Mouse (Mus musculus) neutrophil, adult 5-6 weeks (primary cell): ENCODE data around the gene Pir. TPM values are rescaled to one million over a fixed set of nuclear protein-coding genes. Genes with fewer than 3 reads are reported as not detected.

Experiments used
- ATAC-seq: fragments of 151-379, 151-347 bp; 2 replicates; pipeline ENCODE4 v1.8.0; 2017; ENCODE audit warnings: mild to moderate bottlenecking, moderate TSS enrichment; ENCODE audit not compliant: insufficient number of reproducible peaks, poor library complexity, low FRiP score, severe bottlenecking; ENCODE audit errors: extremely low read depth
- total RNA-seq: library from RNA; stranded (forward); fragments of 200-1000 nt; gene quantifications from 2 replicates; pipeline ENCODE4 v1.2.3, GENCODE M21; 2017

Gene Pir
- not detected in 2 replicates for total RNA-seq

DNA sequence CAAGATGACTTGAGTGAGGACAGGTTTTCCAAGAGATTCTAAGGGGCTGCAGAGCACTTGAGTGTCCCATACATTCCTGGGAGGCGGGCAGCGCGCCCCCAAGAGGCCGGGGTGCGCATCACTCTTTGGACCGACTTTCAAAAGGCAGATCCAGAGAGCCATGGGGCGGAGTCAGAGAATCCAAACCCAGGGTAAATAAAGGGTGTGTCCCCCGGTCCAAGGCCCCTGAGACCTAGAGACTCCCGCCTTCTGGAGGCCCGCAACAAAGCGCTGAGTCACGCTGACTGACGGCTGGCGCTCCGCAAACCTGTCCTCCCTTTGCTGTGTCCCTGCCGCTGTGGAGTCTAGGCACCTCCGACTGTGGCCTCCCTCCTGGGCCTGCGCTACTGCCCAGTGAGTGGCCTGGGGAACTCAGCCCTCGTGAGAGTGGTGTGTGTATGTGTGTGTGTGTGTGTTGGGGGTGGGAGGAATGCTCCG is at the start of gene Pir:
Pir (plus strand) TSS at position 87 of the 477 bp plus-strand sequence.
- peak; percentile 69 for ATAC-seq

DNA sequence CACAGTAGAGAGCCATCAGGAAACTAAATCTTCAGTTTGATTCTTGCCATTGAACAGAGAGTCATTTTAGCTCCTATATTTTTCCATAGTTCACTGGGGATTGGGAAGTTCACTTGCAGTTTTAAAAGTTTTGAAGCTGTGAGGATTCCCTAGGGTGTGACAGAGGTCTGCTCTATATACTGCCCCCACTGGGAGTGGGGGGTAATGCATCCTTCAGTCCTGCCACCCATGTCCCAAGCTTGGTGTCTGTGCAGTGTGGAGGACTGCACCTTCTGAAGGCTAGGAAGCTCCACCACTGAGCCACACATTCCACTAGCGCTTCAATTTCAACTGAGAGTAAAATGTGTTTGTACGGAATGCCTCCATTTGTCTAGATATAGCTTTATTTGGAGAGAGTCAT is 47.2 kb upstream of the Pir start:
- peak; percentile 67; the same call in 1 of the 2 replicates for ATAC-seq

DNA sequence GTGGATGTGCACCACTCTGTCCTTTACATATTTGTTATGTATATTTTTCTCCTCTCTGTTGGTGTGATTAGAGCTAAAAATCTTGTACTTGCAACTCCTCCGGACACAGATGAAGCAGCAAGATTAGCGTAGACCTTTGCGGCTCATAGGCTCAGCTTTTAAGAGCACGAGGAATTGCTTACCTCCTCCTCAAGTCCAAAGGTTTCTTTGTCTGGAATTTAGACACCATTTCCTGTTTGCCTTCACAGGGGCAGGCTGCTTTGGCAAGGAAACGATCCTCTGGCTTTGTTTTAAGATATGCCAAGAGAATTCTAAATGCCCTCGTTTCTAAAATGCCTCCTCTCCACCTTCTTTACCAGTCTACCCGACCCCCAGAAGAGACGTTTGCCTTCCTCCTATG is 35.8 kb upstream of the Pir start:
- ATAC-seq, result no peak

DNA sequence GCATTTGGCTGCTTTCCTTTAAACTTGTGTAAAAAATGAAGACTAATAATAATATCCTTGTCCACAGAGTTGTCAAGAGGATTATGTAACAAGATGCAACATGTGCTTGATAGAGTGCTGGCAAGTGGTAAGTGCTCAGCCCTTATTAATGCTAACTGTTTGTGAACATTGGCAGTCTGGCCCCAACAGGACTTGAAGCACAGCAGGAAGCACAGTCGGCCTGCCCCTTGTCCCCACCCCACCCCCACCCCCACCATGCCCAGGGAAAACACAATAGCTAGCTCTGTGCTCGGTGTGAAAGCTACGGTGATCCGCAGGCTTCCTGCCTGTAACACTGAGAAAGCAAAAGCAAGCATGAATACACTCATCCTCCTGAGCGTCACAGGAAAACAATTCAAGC is 23.5 kb upstream of the Pir start:
- ATAC-seq, result no peak

DNA sequence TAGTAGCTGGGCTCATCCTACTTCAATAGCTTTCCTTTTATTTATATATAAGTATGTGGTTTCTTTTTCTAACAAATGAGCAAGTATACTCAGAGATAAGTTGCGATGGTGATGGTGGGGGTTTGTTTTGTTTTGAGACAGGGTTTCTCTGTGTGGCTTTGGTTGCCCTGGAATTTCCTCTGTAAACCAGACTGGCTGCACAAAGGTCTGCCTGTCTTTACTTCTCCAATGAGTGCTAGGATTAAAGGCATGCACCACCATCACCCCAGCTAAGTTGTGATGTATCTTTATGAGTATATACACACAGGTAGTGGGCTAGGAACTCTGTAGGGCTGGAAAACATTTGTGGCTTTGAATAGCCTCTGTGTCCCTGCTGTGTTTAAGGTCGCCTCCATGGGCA is 22.4 kb upstream of the Pir start:
- ATAC-seq, result no peak

DNA sequence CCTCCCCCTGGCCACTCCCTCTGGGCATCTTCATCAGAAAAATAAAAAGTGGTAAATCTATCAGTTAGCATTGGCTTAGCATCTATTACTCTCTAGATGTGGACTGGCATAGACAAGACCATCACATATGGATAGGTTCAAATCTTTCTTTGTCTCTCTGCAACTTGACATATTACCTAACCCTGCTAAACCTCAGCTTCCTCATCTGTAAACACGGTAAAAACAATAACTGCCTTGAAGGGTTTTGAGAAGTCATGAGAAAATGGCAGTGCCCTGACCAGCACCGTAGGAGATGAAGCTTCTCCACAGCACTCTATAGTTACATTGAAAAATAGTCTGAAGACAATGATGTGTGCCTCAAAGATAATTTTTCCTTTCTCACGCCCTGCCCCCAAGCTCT is 12.6 kb upstream of the Pir start:
- ATAC-seq, result peak; percentile 56; the same call in 1 of the 2 replicates

DNA sequence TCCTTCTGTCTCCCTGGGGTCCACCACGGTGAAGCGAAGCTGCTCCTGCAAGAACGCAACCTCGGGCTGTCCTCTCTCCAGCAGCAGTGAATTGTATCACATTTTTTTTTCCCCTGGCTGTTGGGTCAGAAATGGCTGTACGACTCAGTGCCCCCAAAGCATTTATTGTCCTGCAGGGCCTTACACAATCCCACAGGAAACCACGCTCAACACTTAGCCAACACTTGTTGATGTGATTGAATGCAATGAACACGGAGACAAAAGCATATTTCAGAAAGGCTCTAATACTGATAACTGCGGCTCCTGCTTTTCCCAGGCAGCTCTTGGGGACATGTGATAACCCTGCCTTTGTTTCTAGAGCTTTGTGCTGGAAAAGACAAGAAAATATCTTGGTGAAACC is 11.1 kb upstream of the Pir start, which contains the start of gene Bmx:
Bmx (minus strand) TSS at position 137 of the 400 bp plus-strand sequence.
- ATAC-seq, result no peak

DNA sequence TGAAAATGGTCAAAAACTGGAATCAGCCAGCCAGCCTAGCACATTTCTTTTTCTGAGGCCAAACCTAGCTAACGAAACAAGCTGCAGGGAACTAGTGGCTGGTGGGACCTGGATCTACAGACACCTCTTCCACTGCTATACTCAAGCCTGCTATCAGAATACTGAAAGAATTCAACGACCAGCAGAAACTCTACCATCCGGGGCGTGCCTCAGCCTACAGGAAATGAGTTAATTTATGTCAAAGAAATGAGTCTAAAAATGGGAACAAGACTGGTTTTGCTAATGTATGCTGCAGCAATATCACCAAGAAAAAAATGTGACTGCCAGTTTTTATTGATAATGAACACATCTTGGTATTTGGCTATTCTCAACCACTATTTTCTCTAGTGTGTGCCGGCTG is 10.5 kb upstream of the Pir start:
- ATAC-seq, result peak; percentile 55; the same call in 1 of the 2 replicates

DNA sequence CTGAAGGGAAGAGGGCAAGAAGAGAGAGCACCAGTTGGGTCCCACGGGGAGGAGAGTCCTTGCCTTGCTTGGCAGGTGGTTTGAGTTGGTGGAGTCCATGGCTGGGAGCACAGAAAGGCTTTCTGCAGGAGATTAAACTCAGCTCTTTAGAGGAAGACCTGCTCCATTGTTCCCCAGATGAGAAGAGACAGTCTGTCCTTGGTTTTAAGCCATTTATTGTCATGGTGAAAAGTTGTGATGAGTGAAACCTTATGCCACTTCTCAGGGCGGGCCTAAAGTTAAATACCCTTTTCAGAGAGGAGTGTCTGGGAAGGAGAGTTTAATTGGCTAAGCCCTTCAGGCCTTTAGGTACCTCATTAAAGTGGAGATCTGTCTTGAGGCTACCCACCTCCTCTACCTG is 6.9 kb upstream of the Pir start:
- ATAC-seq, result no peak

DNA sequence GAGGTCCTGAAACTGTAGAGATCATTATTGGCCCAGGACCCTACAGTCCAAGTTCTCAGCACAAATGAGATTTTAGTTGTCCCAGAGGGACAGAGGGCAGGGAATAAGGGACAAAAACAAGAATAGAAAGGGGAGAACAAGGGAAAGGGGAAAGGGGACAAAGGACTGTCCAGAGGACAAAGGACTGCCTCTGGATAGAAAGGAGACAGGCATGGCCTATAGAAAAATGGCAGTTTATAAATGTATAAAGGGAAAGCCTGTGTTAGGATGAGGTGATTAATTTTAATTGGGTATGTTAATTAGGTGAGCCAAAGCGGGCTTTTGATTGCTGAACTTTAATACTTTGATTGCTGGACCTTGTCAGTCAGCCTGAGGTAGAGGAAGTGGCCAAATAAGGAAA is 4.3 kb upstream of the Pir start:
- ATAC-seq, result 0 out of 2 replicates have a peak, but pooled peaks have one; percentile 44

DNA sequence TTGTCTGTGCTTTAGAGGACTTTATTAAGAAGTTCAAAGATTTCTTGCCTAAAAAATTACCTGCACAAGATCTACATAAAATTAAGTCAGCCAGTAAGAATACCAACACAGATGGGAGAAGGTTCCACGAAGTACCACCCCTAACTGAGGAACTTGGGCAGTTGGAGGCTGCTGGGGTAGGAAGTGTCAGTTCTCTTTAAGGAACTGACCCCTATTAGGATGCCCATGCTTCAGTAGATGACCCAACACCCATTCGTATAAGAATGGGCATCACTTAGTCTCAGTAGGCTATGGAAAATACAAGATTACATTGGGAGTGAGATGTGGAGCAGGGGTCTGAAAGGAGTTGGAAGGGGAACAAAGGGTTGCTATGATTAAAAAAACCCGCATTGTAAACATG is 1.4 kb downstream of the Pir start:
- no peak for ATAC-seq

DNA sequence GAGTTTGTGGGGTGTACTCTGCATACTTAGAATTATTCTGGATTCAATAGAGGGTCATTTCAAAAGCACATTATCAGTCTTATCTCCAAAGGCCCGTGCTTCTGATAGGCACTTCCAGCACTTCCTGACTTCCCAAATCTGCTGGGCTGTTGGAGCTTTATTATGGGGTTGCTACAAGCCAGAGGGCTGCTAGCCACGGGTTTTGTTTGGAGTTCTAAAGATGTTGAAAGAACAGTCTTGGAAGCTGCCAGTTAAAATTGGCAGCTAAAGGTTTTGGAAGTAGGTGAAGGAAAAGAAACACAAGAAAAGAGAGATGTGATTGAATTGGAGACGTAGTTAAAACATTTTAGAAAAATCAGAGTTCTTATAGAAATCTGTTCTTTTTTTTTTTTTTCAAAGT is 6.4 kb downstream of the Pir start:
- no peak for ATAC-seq

DNA sequence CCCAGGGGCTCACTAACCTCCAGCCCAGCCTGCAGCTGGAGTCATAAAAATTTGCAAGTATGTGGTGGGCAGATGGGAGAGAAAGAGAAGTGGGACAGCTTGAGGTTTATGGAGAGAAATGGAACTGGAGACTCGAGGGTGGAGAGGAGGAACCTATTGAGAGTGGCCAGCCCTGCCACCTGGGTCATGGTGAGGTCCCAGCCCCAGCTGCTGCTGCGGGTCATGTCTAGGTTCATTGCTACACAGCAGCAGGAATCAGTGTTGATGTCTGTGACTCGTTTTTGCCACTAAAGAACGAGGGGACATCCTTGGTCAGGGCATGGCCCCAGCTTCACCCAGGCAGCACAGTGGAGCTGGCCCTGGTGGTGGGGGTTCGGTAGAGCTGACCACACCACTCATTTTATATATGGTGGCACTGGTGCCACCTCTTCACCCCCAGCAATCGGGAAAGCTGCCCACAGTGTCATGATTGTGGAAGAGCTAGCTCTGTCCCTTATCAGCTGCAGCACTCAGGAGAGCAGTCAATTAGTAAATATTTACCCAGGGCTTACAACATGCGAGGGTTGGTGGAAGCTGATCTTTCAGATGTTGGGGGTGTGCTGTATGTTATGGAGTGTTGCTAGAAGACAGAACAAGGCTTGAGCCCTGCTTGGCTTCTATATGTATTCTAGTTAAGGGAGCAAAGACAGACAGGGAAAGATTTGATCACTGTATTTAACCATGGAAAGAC is 11.9 kb downstream of the Pir start:
- no peak for ATAC-seq

DNA sequence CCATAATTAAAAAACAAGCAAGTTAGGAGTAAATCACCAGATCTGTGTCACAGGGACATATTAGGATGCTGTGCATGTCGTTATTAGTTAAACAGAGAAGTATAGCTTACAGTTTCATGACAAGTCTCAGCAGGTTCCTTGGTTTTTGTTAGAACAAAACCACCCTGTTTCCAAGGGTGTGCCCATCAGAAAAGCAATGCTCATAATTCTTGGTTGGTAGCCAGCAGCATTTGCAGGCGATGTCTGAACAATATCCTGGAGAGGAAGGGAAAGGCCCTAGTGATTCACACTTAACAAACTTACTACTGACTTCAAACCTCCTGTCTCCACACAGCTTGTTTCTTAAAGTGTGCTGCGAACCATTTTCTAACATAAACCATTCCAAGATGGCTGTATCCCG is 14.6 kb downstream of the Pir start:
- no peak for ATAC-seq

DNA sequence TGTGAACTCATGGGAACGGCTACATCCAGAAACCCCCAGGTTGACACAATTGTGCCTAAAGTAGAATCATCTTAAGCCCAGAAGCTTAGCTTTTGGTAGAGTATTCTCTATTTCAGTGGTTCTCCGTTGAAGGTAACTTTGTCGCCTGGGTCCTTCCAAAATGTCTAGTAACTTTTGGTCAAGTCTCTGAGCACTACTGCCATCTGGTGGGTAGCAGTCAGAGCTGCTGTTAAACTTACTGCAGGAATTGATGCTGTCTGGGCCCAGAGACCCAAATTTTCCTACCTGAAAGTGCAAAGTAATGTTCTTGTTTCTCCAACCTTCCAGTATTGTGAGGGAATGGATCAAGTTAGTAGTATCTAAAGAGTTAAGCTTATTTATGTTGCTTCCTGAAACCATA is 17.9 kb downstream of the Pir start:
- ATAC-seq, result peak; percentile 82

DNA sequence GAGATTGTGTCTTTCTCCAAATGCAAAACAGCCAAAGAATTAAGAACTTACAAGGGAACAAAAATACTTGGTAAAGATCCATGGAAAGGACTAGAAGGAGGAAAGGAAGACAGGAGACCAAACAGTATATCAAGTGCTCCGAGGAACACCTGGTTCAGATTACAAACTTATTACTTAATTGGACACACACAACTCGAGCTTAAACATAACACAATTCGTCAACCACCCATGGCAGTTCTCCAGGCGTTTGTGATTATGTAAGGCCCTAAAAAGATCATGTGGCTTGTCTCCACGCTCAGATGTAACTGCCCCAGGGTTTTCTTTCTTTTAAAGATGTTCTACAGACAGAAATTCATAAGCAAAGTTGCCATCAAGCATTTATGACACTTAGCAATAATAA is 22.0 kb downstream of the Pir start:
- no peak for ATAC-seq

DNA sequence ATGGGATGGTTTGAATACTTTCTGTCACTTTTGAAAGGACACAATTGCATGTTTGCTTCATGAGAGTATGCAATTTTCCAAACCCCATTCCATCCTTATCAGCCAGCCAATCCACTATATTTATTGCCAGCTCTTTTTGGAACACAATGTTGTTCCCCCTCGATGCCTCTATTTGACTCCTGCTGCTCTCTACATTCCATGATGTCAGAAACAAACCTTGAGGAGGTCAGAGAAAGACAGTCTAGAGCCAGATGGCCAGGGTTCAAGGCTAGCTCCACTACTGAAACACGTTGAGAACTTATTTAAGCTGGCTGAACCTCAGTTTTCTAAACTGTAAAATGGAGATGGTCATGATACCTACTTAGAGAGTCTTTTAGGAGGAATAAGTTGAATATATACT is 37.1 kb downstream of the Pir start:
- no peak for ATAC-seq

DNA sequence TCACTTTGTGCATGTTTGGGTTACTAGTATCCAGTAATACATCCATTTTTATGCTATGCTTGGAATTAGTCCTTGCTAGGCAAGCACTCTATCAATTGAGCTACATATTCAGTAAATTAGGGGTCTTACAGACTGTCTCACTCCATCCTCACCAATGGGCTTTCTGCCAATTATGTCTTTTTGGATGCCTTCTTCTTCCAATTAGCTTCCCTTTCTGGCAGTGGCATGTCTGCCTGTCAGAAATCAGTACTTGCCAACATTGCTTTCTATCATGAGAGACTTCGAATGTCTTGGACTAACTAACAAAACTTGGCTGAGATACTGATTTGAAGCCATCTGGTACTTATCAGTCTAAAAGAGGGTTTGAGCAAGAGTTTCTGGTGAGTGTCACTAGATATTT is 44.7 kb downstream of the Pir start:
- no peak for ATAC-seq

DNA sequence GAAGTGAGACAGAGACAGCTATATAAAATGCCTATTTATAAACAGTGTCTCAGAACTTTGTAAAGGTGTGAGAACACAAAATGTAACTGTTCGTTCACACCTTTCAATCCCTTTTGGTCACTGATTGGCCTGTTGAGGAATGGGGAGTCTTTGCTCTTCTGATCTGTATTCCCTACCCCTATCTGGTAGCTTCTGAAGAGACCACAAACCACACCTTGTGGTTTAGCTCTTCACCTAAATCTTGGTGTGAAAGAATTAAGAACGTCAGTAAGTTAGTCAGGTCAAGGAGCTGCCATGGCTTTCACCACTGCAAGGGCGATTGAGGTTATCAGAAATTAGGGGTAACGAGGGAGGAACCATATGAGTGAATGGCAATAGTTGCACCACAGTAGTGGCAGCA is 49.4 kb downstream of the Pir start:
- ATAC-seq, result no peak

DNA sequence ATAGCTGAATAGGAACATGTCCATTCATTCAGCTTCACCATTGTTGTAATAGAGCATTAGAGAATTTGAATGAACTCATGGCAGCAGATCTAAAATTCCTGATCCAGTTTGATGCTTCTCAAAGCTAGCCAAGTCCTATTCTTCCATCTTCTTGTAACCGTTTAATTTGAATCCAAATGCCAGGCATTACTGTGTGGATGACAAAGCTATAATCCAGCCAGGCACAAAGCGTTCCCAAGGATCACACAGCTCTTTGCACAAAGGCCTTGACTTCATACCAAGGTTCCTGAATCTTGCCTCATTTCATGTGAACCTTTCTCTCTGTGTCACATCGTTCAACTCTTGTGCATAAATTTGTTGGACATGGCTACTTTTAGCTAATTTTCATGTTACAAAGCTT is 50.9 kb downstream of the Pir start:
- ATAC-seq, result no peak

DNA sequence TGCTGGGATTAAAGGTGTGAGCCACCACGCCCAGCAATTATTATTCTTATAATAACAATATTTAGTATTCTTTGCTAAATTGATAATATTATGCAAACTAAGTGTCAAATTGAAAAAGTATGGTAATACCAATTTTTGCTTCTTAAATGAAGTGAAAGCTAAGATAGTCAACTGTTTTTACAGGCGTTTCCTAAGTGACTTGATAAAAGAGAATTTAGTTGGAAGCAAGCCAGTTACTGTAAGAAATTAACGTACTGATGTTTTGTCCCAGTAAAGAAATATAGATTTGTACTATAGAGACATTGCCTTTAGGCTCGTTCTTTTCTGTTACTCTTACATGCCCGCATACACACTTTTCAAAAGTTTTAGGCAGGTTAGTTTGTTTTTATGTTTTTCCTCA is 53.3 kb downstream of the Pir start:
- ATAC-seq, result no peak
